Mouse (Mus musculus): ENCODE data around the gene Vps26b. TPM values are rescaled to one million over a fixed set of nuclear protein-coding genes. Genes with fewer than 3 reads are reported as not detected.

Vps26b gene
- total RNA-seq (2015) (49.7 and 55.2 TPM in 2 replicates), total RNA-seq (2017) (47.0 and 48.4 TPM in 2 replicates)

GRCm38 (mm10) chr9:27029828-27030762 lies at the start of gene Vps26b, which contains the start of gene Ncapd3:
Gene Vps26b, minus strand, starts transcription at chr9:27030065.
Gene Ncapd3, plus strand, starts transcription at chr9:27030175.
- ATAC-seq (ENCODE audit: poor library complexity, severe bottlenecking) = peak; percentile 85

GRCm38 (mm10) chr9:27075812-27076211 lies 45.9 kb upstream of the Vps26b start:
- no peak for ATAC-seq (ENCODE audit: poor library complexity, severe bottlenecking)

GRCm38 (mm10) chr9:27074677-27075076 lies 44.8 kb upstream of the Vps26b start:
- no peak for ATAC-seq (ENCODE audit: poor library complexity, severe bottlenecking)

- no peak for ATAC-seq (ENCODE audit: poor library complexity, severe bottlenecking)
Observed at GRCm38 (mm10) chr9:27070895-27071294, 41.0 kb upstream of the Vps26b start.

- no peak for ATAC-seq (ENCODE audit: poor library complexity, severe bottlenecking)
Observed at GRCm38 (mm10) chr9:27058341-27058740, 28.5 kb upstream of the Vps26b start.

- no peak for ATAC-seq (ENCODE audit: poor library complexity, severe bottlenecking)
Observed at GRCm38 (mm10) chr9:27049492-27049891, 19.6 kb upstream of the Vps26b start.

GRCm38 (mm10) chr9:27043892-27044291 lies 14.0 kb upstream of the Vps26b start:
- ATAC-seq (ENCODE audit: poor library complexity, severe bottlenecking) = no peak

GRCm38 (mm10) chr9:27030763-27031100 lies 867 bp upstream of the Vps26b start:
- ATAC-seq (ENCODE audit: poor library complexity, severe bottlenecking) = no peak

GRCm38 (mm10) chr9:27029022-27029827 lies 640 bp downstream of the Vps26b start:
- peak; percentile 24 for ATAC-seq (ENCODE audit: poor library complexity, severe bottlenecking)

GRCm38 (mm10) chr9:27026708-27027107 lies 3.2 kb downstream of the Vps26b start:
- ATAC-seq (ENCODE audit: poor library complexity, severe bottlenecking) = 0 out of 2 replicates have a peak, but pooled peaks have one; percentile 11

GRCm38 (mm10) chr9:27023681-27024080 lies 6.2 kb downstream of the Vps26b start:
- ATAC-seq (ENCODE audit: poor library complexity, severe bottlenecking) = peak; percentile 89

- ATAC-seq (ENCODE audit: poor library complexity, severe bottlenecking) = no peak
Observed at GRCm38 (mm10) chr9:27018961-27019360, 10.9 kb downstream of the Vps26b start.

GRCm38 (mm10) chr9:27011572-27011971 lies 18.3 kb downstream of the Vps26b start:
- ATAC-seq (ENCODE audit: poor library complexity, severe bottlenecking) = no peak

- ATAC-seq (ENCODE audit: poor library complexity, severe bottlenecking) = no peak
Observed at GRCm38 (mm10) chr9:27009231-27009630, 20.6 kb downstream of the Vps26b start.

- no peak for ATAC-seq (ENCODE audit: poor library complexity, severe bottlenecking)
Observed at GRCm38 (mm10) chr9:27006866-27007265, 23.0 kb downstream of the Vps26b start.

- ATAC-seq (ENCODE audit: poor library complexity, severe bottlenecking) = no peak
Observed at GRCm38 (mm10) chr9:27005933-27006332, 23.9 kb downstream of the Vps26b start.

GRCm38 (mm10) chr9:27005231-27005630 lies 24.6 kb downstream of the Vps26b start:
- no peak for ATAC-seq (ENCODE audit: poor library complexity, severe bottlenecking)

- peak; percentile 94 for ATAC-seq (ENCODE audit: poor library complexity, severe bottlenecking)
Observed at GRCm38 (mm10) chr9:26999461-27000395, 30.1 kb downstream of the Vps26b start, which contains the start of the genes Acad8 and Thyn1. Gene Acad8, minus strand, starts transcription at chr9:26999566. Gene Thyn1, plus strand, starts transcription at chr9:26999710.

GRCm38 (mm10) chr9:26998669-26999460 lies 31.0 kb downstream of the Vps26b start:
- peak; percentile 32 for ATAC-seq (ENCODE audit: poor library complexity, severe bottlenecking)

Data from megakaryocyte, adult 5-6 weeks (primary cell).